ENCODE assay signal across 10 mouse cellular contexts in genomic region chr3:101518810-101519209, GRCm38 (mm10).
DNase-seq lines count a peak whose midpoint lies in the region; ATAC-seq lines count a peak whose summit lies in the region.
"Had no signal": no experiment of that assay in that cellular context is flagged by ENCODE, and none has a peak within 500 bp of the region (broad histone marks: within the 10 kb centered on the region; RNA-seq: fewer than 3 reads in every experiment).

No protein-coding gene starts in this region.

- H3K4me3 ChIP-seq in forebrain, embryonic 12.5 days (replicated peaks) = no peak overlapping the region
- H3K4me3 ChIP-seq in forebrain, embryonic 11.5 days (ENCODE audit: low read depth, low read length) = no peak overlapping the region
- H3K4me3 ChIP-seq in midbrain, embryonic 10.5 days = no peak overlapping the region
- H3K4me3 ChIP-seq in midbrain, embryonic 15.5 days = no peak overlapping the region
- H3K4me3 ChIP-seq in kidney, embryonic 15.5 days (replicated peaks) = no peak overlapping the region
- no peak overlapping the region for H3K4me3 ChIP-seq in stomach, embryonic 15.5 days (replicated peaks)

- 58% methylated on average over 6 of the region's 6 CpGs for WGBS in forebrain, embryonic 12.5 days
- 71% methylated on average over 6 of the region's 6 CpGs for WGBS in forebrain, embryonic 11.5 days
- WGBS in midbrain, embryonic 10.5 days = 73% methylated on average over 6 of the region's 6 CpGs
- WGBS in midbrain, embryonic 15.5 days = 43% methylated on average over 6 of the region's 6 CpGs
- 27% methylated on average over 6 of the region's 6 CpGs for WGBS in kidney, embryonic 15.5 days
- 22% methylated on average over 6 of the region's 6 CpGs for WGBS in stomach, embryonic 15.5 days

- peaks cover 28% of the 10 kb centered on the region for H3K4me1 ChIP-seq in forebrain, embryonic 12.5 days
- peaks cover 8% of the 10 kb centered on the region for H3K4me1 ChIP-seq in forebrain, embryonic 11.5 days (replicated peaks; ENCODE audit: control insufficient read depth, insufficient read depth, low read length)
- peaks cover 45% of the 10 kb centered on the region for H3K4me1 ChIP-seq in midbrain, embryonic 10.5 days
- H3K4me1 ChIP-seq in midbrain, embryonic 15.5 days = peaks cover 32% of the 10 kb centered on the region
- peaks cover 61% of the 10 kb centered on the region for H3K4me1 ChIP-seq in kidney, embryonic 15.5 days
- peaks cover 19% of the 10 kb centered on the region for H3K4me1 ChIP-seq in stomach, embryonic 15.5 days

- no peak for DNase-seq in forebrain, embryonic 11.5 days (ENCODE audit: low spot score)
- no peak for DNase-seq in midbrain, embryonic 10.5 days (ENCODE audit: low spot score)
- DNase-seq in testis, postnatal 10 days (ENCODE audit: low spot score) = no peak
- DNase-seq: cerebellum, postnatal 14 days; gastrocnemius, postnatal 10 days had no signal

- H3K27ac ChIP-seq in forebrain, embryonic 12.5 days = 0 out of 2 replicates have a peak overlapping the region, but pooled peaks have one; percentile 50
- H3K27ac ChIP-seq in forebrain, embryonic 11.5 days (ENCODE audit: low read depth, low read length) = no peak overlapping the region
- H3K27ac ChIP-seq in midbrain, embryonic 10.5 days (replicated peaks) = 0 out of 2 replicates have a peak overlapping the region, but pooled peaks have one; percentile 46
- H3K27ac ChIP-seq in midbrain, embryonic 15.5 days = no peak overlapping the region
- peak overlapping the region; percentile 96 for H3K27ac ChIP-seq in kidney, embryonic 15.5 days
- H3K27ac ChIP-seq in stomach, embryonic 15.5 days = peak overlapping the region; percentile 73

- no peaks in the 10 kb centered on the region for H3K9me3 ChIP-seq in forebrain, embryonic 12.5 days
- H3K9me3 ChIP-seq in forebrain, embryonic 11.5 days (ENCODE audit: control insufficient read depth, low read length) = no peaks in the 10 kb centered on the region
- no peaks in the 10 kb centered on the region for H3K9me3 ChIP-seq in midbrain, embryonic 10.5 days (replicated peaks)
- no peaks in the 10 kb centered on the region for H3K9me3 ChIP-seq in midbrain, embryonic 15.5 days
- H3K9me3 ChIP-seq in kidney, embryonic 15.5 days (replicated peaks) = no peaks in the 10 kb centered on the region
- no peaks in the 10 kb centered on the region for H3K9me3 ChIP-seq in stomach, embryonic 15.5 days

- ATAC-seq in forebrain, embryonic 12.5 days (ENCODE audit: low FRiP score) = peak; percentile 27; the same call in 1 of the 2 replicates
- ATAC-seq in forebrain, embryonic 11.5 days (replicated peaks; ENCODE audit: low FRiP score) = no peak
- no peak for ATAC-seq in midbrain, embryonic 15.5 days (replicated peaks)
- no peak for ATAC-seq in kidney, embryonic 15.5 days (replicated peaks; ENCODE audit: low FRiP score)
- ATAC-seq in stomach, embryonic 15.5 days (ENCODE audit: insufficient read depth, low FRiP score, low read depth) = peak; percentile 41; the same call in 1 of the 2 replicates
- no peak for ATAC-seq in frontal cortex, adult (ENCODE audit: low TSS enrichment)

- no peaks in the 10 kb centered on the region for H3K27me3 ChIP-seq in forebrain, embryonic 12.5 days
- no peaks in the 10 kb centered on the region for H3K27me3 ChIP-seq in forebrain, embryonic 11.5 days (ENCODE audit: control insufficient read depth, insufficient read depth, low read length)
- H3K27me3 ChIP-seq in midbrain, embryonic 10.5 days (ENCODE audit: low read depth, poor library complexity, severe bottlenecking) = no peaks in the 10 kb centered on the region
- H3K27me3 ChIP-seq in midbrain, embryonic 15.5 days (replicated peaks) = no peaks in the 10 kb centered on the region
- H3K27me3 ChIP-seq in kidney, embryonic 15.5 days = no peaks in the 10 kb centered on the region
- no peaks in the 10 kb centered on the region for H3K27me3 ChIP-seq in stomach, embryonic 15.5 days (replicated peaks)

- H3K4me2 ChIP-seq in forebrain, embryonic 12.5 days = no peak overlapping the region
- H3K4me2 ChIP-seq in forebrain, embryonic 11.5 days (ENCODE audit: low read depth, low read length, severe bottlenecking) = no peak overlapping the region
- H3K4me2 ChIP-seq in midbrain, embryonic 15.5 days = no peak overlapping the region
- no peak overlapping the region for H3K4me2 ChIP-seq in kidney, embryonic 15.5 days
- H3K4me2 ChIP-seq in stomach, embryonic 15.5 days = no peak overlapping the region

- no peaks in the 10 kb centered on the region for H3K36me3 ChIP-seq in forebrain, embryonic 12.5 days (replicated peaks)
- no peaks in the 10 kb centered on the region for H3K36me3 ChIP-seq in forebrain, embryonic 11.5 days (ENCODE audit: control insufficient read depth, insufficient read depth, low read length)
- H3K36me3 ChIP-seq in midbrain, embryonic 10.5 days = no peaks in the 10 kb centered on the region
- H3K36me3 ChIP-seq in midbrain, embryonic 15.5 days (replicated peaks) = no peaks in the 10 kb centered on the region
- H3K36me3 ChIP-seq in kidney, embryonic 15.5 days = no peaks in the 10 kb centered on the region
- no peaks in the 10 kb centered on the region for H3K36me3 ChIP-seq in stomach, embryonic 15.5 days

- H3K9ac ChIP-seq in forebrain, embryonic 12.5 days = no peak overlapping the region
- H3K9ac ChIP-seq in forebrain, embryonic 11.5 days (ENCODE audit: low read length) = no peak overlapping the region
- no peak overlapping the region for H3K9ac ChIP-seq in midbrain, embryonic 15.5 days
- H3K9ac ChIP-seq in kidney, embryonic 15.5 days = no peak overlapping the region
- no peak overlapping the region for H3K9ac ChIP-seq in stomach, embryonic 15.5 days

Comparison
In these comparisons a context has a peak if more than half of its experiments do, and no peak if none do; other contexts are left out.
1. ATAC-seq: peak in forebrain, embryonic 12.5 days (single experiment) and stomach, embryonic 15.5 days (single experiment); none in forebrain, embryonic 11.5 days (single experiment), midbrain, embryonic 15.5 days (single experiment), kidney, embryonic 15.5 days (single experiment) and frontal cortex, adult (single experiment).
2. H3K27ac ChIP-seq: peak in forebrain, embryonic 12.5 days (single experiment), midbrain, embryonic 10.5 days (single experiment), kidney, embryonic 15.5 days (single experiment) and stomach, embryonic 15.5 days (single experiment); none in forebrain, embryonic 11.5 days (single experiment) and midbrain, embryonic 15.5 days (single experiment).